Mouse (Mus musculus): ENCODE measurements around the gene Barx2.

Gene Barx2

DNA sequence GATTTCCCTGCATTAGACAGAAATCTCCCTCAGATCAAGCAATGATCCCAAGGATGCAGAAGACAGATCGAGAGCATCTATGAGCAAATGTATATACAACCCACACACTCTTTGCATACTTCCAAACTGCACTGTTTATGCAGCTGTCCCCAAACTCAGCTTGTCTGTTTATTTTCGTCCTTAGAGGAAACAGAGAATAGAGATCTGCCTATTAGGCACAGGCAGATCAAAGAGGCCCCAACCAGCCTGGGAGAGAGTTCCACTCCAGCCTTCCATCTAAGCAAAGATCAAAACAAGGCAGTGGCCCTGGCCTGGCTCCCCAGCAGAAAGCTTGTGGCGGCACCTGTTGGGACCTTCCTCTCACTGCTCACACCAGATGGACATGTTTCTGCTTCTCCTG, 27.0 kb downstream of the Barx2 start:
- WGBS, result 49% methylated on average over 3 of the region's 3 CpGs

DNA sequence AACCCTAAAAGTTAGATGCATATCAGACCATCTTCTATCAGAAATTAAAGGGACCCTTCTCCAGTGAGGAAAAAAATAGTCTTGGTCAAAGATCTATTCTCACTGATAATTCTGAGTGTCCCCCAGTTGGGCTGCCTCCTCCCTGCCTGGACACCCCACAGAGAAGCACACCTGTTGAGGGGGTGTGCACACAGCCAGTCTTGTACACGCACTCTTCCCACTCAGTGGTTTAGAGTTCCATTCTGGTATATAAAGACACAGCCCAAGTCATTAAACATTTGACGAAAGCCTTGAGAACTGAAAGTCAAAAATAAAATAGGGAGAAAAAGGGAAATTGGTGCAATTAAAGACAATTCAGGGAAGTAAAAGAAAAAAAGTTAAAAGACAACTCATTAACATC, 30.9 kb downstream of the Barx2 start:
- WGBS, result 43% methylated on average over 2 of the region's 2 CpGs

DNA sequence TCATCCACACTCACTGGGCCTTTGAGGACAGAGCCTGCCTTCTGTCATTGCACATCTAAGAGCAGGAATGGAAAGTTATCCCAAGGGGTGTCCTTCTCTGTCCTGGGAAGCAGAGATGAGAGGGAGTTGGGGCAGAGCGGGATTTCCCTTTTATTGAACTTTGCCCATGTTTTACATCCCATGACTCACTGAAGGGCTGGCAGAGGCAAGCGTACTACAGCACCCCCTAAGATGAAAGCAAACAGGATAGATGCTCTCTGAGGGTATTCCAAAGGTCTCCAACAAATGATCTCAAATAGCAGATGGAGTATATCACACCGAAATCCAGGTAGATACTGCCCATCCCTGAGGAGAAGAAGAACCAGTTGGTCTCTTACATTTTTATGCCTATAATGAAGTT, 37.7 kb downstream of the Barx2 start:
- WGBS, result 89% methylated on average over 3 of the region's 3 CpGs

DNA sequence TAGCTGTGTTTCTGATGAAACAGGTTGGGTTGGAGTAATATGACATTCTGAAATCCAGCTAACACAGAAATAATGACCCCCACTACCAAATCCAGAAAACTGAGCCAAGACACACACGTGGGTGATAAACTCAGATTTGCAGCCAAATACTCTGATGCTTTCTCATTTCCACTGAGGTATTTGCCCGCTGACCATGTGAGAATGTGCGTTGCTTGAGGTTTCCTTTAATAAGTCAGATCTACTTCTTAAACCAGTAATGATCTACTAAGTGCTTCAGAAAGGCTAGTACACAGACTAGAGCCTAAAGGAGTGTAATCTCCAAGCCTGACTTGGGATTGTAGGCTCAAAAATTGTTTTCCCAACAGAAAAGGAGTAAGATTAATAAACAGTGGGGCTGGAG, 39.0 kb downstream of the Barx2 start:
- 89% methylated on average over 3 of the region's 3 CpGs for WGBS

DNA sequence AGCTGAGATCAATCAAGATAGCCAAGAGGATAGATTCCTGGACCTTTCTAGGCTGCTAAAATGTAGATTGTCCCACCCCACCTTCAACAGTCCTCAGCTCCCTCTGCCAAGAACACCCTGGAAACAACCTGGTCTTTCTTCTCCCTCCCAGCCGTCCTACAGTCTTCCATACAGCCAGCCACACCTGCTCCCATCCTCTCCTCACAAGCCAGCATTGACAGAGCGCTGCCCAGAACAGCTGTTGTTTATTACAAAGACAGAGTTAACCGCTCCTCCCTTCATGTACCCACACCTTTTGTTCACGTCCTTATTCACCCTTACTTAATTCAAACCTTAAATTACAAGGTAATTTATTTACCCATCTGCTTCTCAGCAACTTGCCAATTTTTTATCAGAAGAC, 41.9 kb downstream of the Barx2 start:
- 67% methylated on average over 4 of the region's 4 CpGs for WGBS

DNA sequence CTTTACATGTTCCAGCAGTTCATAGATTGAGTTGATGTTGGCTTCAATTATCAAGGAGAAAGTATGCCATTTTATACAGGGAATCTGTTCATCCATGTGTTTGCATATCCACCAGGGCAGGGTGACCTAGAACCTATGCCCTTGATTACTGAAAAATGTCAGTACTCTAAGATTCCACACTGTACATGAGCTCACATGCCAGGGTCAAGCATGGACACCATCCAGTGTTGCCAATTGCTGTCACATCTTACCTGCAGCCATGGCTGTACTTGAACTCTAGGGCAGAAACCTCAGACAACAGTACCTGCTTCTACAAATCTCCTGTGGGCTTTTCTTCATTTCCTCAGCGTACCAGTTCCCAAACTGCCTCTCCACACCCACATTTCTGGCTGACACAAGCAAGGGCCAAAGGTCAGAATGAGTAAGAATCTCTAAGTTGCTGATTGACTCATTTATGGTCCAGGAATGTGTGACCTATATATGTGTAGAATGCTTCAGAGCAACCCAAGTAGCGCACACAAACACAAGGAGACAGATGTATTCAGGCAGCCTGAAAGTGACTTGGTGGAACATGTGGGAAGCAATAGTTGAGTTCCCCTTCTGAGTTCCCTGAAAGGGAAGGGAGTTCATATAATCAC, 44.3 kb downstream of the Barx2 start:
- 89% methylated on average over 2 of the region's 2 CpGs for WGBS

DNA sequence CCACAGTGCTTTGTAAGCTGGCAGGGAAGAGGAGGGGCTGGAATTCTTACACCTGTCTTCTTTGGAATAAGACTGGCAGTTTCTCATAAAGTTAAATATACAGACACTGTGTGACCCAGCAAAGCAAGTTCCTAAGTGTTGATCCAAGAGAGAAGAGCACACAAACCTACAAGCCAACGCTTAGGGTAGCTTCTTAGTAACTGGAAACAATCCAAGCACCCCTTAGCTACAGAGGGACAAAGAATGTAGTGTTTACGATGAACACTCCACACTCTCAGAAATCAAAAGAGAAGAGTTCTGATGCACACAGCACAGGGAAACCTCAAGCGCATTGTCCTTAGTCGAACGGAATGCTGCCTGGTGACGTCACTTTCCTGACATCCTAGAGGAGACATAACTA, 49.4 kb downstream of the Barx2 start:
- WGBS, result 48% methylated on average over 6 of the region's 6 CpGs

DNA sequence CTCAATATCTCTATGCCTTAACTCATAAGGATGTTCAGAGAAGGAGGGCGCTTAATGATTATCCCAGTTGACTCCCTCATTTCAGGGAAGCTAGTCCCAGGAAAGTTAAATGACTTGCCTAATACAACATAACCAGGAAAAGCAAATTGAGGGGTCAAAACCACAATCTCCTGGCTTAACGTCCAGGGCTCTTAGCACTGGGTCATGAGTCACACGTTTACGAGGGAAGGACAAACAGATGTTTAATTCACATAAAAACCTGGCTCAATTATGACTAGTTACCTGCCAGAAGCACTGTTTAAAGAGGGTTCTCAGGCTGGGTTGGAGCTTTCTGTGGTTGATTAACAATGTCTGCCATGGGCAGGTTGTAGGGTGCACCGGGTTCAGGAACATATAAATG, 53.8 kb downstream of the Barx2 start:
- WGBS, result 90% methylated on average over 5 of the region's 5 CpGs

DNA sequence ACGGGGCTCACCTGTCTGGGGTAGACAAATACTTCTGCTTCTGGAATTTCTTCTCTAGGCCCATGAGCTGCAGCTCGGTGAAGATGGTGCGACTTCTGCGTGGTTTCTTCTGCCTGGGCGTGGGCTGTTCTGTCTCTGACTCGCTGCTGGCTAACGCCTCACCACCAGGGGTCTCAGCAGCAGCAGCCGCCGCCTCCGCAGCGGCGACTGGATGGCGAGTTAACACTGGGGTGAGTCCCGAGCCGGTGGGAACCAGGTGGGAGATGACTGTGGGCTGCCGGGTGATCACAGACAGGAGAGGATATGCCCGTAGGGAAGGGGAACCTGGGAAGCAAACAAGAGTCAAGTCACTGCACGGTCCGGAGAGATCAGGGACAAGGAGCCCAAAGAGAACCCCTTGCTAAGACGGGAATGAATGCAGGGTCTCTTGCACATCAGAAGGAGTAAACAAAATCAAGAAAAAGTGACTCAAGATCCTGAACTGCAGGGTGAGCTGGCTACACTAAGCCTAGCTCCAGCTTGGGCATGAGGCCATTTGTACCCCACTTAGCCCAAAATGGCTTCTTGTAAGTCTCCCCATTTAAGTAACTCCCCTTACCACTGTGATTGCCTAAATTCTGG, 54.4 kb downstream of the Barx2 start:
- WGBS, result 9% methylated on average over 20 of the region's 20 CpGs

DNA sequence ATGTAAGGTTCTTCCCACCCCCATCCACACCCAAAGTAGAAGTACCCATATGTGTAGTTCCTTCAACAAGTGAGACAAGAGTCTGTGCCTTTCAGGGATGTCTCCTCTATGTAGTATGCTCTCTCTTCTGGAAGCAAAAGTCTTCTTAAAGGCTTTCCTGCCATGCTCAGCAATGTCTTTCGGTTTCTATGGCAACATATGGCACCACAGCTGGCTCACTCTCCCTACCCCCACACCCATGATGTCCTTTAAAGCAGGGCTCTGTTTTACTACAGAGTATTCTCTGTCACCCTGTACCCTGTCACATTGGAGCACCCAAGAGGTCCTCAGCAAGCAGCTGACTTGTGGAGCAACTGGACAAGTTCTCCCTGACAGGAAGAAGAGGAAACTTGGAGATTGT, 55.8 kb downstream of the Barx2 start:
- 53% methylated on average over 1 of the region's 1 CpGs for WGBS

DNA sequence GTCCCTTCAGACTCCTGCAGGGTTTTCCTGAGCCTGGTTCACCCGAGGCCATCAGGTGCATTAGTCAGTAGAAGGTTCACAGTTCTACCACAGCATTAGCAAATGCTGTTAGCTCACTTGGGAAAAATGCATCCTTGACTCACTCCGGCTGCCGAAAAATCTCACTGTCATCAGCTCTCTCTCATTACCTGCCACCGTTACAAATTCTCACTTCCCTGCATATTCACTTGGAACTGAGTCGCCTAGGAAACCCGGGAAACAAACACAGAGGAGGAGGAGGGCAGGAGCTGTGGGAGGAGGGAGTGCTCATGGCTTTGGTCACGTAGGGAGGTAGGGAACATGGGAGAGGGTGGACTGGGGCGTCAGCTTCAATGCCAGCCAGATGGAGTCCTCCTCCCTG, 56.8 kb downstream of the Barx2 start:
- WGBS, result 30% methylated on average over 8 of the region's 8 CpGs

DNA sequence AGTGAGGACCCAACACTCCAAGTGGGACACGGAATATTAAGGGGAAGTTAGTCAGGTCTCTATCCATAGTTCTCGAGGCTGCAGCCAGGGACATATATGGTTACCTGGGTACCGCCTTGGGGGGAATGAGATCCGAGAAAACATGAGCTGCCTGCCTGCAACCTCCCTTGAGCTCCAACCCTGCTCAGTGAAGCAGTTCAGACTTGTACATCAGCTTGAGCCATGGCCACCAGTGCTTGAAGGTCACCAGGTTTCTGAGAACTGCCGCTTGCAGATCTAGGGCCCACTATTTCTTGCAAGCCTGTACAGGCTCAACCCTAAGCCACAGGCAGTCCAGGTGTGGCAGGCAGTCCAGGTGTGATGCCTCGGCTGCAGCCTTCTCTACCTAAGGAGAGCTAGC, 57.6 kb downstream of the Barx2 start:
- 92% methylated on average over 6 of the region's 6 CpGs for WGBS

DNA sequence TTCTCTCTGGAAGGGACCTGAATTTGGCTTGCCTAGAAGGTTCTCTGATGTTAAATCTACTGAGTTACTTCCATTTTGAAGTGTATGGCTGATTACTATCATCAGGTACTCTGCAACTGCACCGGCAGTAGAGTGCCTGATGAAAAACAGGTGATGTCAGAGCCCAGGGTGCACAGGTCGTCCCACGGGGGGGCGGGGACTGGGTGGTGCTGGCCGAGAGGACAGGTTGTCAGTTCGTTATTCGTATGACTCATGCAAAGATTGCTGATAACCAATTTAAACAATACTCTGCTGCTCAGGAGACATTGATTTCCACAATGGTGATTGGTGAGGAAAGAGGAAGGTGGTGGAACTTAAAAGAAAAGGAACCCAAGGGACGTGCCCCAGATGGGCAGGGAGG, 61.6 kb downstream of the Barx2 start:
- 86% methylated on average over 8 of the region's 8 CpGs for WGBS

DNA sequence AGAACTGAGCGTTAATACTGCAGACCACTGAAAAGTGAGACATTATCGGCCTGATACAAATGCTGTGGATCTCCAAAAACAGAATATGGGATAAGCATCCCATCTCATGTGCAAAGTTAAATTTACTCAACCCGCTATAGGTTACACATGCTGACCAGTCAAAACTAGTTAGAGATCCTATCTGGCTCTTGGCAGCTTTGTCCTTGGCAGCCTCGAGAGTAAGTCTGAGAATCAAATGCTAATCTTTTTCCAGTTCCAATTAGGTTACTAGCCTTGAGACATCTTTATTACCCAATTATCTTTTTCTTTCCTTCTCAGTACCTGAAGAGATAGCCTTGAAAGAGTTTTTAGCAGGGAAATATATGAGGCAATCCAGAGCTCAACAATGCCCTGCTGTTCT, 62.6 kb downstream of the Barx2 start:
- 88% methylated on average over 4 of the region's 4 CpGs for WGBS

DNA sequence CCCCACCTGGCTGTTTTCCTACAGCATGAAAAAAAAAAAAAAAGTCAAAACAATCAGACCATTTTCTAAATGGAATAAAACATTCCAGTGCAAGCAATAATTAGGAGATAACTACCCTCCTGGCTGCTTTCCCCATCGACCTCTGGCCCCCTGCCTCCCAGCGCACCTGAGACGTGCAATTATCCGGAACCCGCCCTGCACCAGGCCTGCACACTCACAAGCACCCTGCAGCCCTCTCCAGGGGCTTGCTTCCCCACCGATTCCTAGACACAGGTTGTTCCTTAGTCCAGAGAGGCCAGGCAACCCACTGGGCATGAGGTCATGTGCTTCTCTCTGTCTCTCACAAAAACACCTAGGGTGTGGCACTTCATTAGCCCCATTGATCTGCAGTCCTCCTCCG, 63.9 kb downstream of the Barx2 start:
- WGBS, result 78% methylated on average over 7 of the region's 7 CpGs

DNA sequence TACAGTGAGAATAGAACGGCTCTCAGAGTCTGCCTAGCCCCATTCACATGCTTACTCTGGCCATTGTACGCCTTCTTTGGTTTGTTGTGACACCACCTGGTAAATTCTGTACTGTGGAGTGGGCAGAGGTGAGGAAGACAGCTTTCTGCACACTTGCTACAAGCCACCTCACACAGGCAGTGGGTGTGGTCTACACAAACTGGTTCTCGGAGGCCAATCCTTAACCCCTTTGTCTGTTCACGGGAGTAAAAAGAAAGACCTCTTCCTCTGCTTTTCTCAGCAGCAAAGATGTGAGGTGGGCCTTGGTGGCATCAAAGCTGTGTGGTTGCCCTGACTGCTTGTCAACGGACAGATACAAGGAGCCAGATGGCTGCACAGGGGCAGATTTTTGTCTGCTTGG, 68.6 kb downstream of the Barx2 start:
- whole genome bisulfite sequencing, result 73% methylated on average over 5 of the region's 5 CpGs

DNA sequence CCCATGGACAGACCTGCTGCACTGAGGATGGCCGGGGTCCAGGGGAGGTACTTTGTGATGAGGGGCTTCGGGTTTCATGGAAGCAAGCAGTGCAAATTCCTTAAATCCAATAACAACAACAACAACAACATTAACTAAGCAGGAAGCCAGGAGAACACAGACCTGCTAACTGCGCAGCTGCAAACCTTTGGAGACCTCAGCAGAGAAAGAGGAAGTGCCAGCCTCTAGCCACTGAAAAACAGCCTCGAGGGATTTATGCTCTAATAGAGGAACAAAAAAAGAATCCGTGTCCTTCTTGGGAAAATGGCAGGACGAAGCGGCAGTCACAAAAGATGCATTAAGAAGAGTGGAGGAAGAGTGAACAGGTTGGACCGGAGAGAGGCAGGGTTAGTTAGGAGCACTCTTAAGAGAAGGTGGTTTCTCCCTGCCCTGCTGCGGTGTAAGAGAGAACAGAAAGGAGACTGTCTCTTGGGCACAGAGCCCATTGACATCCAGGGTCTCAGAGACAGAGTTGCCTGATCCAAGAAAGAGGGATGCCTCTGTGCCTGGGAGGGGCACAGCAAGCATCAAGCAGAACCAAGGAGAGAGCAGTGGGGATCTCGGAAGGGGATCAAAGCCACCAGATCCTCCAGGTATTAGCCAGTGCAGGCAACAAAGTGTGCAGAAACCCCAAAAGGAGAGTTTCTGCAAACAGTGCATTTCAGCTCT, 72.0 kb downstream of the Barx2 start:
- 68% methylated on average over 10 of the region's 10 CpGs for WGBS

DNA sequence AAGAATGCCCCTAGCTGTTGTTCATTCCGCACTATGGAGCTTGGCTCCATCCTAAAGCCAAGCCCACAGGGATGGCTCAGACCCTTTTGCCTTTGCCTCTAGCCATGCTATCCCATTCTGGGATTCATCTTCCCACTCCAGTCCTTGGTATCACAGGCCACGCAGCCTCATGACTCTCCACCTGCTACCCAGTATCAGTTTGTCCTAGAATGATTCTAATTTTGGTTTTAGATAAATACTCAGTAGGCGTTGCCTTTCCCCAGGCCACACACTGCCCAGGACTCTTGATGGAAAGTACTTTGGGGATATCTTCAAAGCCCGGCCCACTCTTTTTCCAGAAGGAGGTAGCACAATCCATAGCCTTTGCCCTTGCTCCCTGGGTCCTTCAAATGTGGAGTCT, 72.7 kb downstream of the Barx2 start:
- WGBS, result 96% methylated on average over 4 of the region's 4 CpGs

DNA sequence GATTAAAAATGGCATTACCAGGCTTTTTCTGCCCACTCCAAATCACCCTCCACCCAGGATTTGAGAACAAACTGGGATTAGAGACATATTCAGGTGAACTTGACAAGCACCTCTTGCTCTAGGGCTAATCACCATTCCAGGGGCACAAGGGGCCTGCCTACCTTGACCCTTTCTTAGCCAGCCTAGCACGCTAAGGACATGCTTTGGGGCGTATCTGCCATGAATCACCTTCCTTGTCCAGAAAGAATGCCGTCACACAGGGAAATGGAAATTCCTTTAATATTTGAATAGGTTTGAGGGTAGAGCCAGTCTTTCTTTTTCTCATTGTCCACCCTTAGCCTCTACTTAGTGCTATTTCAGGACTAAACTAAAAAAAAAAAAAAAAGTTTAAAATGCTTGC, 73.2 kb downstream of the Barx2 start:
- WGBS, result 98% methylated on average over 3 of the region's 3 CpGs

DNA sequence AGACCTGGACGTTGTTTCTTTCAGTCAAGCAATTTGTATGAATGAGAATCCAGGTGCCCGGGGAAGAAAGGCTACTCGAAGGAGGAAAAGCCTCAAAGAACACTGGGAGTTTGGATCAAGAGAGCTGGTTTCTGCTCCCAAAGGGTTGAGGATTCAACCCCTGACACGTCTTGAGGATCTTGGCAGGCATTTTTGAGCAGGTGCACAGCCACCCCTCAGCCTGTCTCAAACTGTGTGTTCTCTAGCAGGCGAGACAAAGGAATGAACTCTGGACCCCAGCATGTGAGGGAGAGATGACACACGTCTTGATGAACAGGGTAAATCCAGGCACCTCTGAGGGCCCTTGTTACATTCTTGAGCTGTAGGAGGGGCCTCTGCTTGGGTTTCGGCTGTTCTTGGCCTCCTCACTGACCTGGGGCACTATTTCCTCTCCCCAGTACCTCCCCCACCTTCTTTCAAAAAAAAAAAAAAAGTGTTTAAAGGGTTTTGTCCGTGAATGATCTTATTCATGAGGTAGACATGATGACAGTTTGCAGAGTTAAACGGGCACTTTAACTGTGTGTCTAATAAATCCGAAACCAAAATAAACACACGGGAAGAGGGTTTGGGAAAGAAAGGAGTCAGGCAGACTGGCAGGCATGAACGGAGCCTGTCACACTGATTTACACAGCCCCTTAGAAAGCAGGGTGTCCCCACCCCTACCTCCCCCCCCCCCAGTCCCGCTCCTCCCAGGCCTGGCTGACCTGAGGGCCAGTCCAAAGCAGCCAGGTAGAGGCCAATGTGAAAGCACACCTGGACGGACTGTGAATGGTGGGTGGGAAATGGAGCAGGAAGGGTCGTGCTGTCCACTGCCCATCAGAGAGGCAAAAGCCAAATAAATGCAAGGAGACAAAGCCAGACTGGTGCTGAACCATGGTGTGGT, 73.9 kb downstream of the Barx2 start:
- WGBS, result 75% methylated on average over 15 of the region's 15 CpGs

DNA sequence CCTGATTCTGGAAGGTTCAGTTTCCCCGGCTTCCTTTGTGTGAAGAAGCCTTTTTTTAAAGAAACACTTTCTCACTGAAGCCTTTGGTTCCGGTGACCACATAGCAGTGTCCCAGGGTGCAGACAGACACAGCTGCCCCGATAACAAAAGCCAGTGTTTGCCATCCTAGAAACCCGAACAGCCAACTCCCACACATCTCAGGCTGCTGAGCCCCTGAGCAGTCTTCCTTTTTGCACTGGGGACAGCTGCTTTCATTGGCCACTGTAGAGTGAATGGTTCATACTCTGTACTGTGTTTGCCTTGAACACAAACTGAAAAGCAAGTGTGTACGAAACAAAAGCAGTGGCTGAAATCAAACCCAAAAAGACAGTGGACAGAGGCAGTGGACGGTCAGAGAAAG, 75.2 kb downstream of the Barx2 start:
- 60% methylated on average over 6 of the region's 6 CpGs for WGBS

DNA sequence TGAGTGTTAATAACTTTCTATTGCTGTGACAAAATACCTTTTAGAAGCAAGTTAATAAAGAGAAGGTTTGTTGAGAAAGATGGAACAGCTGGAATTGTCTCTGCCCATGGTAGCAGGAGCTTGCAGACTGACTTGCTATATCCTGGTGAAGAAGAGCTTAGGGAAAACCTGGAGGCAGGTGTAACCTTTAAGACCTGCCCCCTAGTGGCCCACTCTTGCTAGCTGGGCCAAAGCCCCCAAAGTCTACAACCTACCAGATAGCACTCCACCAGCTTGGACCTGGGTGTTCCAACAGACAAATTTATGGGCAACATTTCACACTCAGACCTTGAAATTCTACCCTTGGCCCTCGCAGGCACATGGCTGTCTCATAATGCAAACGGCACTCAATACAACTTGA, 104.5 kb downstream of the Barx2 start:
- WGBS, result 94% methylated on average over 2 of the region's 2 CpGs

Measured in cerebral cortex, adult 2 months (tissue).